Comparison of ENCODE assay signal across 22 mouse cellular contexts in genomic region chr1:38454921-38455320, GRCm38 (mm10).
A peak's percentile ranks its signal among the peaks of the same experiment; 100 is the strongest.
DNase-seq lines count a peak whose midpoint lies in the region; ATAC-seq and TF ChIP-seq lines count a peak whose summit lies in the region.
"Had no signal": no experiment of that assay in that cellular context is flagged by ENCODE, and none has a peak within 500 bp of the region (broad histone marks: within the 10 kb centered on the region; RNA-seq: fewer than 3 reads in every experiment).

No protein-coding gene starts in this region.

- TF ChIP-seq EP300 in MEL (IDR thresholded peaks at IDR 0.05; ENCODE audit: low read depth in 1 of 2, low read length in 2 of 2), result peak in 1 of 2 experiments; percentile 46; a peak in 1 of 4 replicates

- H3K79me2 ChIP-seq in MEL (ENCODE audit: control insufficient read depth, insufficient read depth, low read length, poor library complexity), result no peaks in the 10 kb centered on the region

- no peaks in the 10 kb centered on the region for H3K9me3 ChIP-seq in heart, embryonic 10.5 days
- H3K9me3 ChIP-seq in liver, embryonic 16.5 days (replicated peaks; ENCODE audit: control insufficient read depth, low read length), result no peaks in the 10 kb centered on the region
- H3K9me3 ChIP-seq in MEL (replicated peaks; ENCODE audit: insufficient read depth, low read length), result no peaks in the 10 kb centered on the region
- H3K9me3 ChIP-seq: embryonic facial prominence, embryonic 10.5 days; embryonic facial prominence, embryonic 12.5 days; forebrain, embryonic 13.5 days; forebrain, embryonic 15.5 days had no signal

- no peak for TF ChIP-seq POLR2A in MEL (IDR thresholded peaks at IDR 0.05; ENCODE audit: control insufficient read depth in 1 of 2, insufficient read depth in 1 of 2, low read depth in 1 of 2, low read length in 2 of 2, poor library complexity in 1 of 2)

- 0 out of 2 replicates have a peak, but pooled peaks have one; percentile 39 for ATAC-seq in liver, embryonic 16.5 days (ENCODE audit: low read depth)
- ATAC-seq in megakaryocyte-erythroid progenitor cell, adult 5-6 weeks (replicated peaks; ENCODE audit: low FRiP score, low TSS enrichment, poor library complexity, severe bottlenecking), result 0 out of 2 replicates have a peak, but pooled peaks have one; percentile 55
- ATAC-seq: activated CD4-positive, CD25-positive, alpha-beta regulatory T cell, adult 4 months; forebrain, embryonic 13.5 days; forebrain, embryonic 15.5 days; forebrain, postnatal 0 days; Patski had no signal

- peaks cover 43% of the 10 kb centered on the region for H3K4me1 ChIP-seq in heart, embryonic 10.5 days
- no peaks in the 10 kb centered on the region; the same call in 1 of the 2 replicates for H3K4me1 ChIP-seq in liver, embryonic 16.5 days (ENCODE audit: control insufficient read depth, low read depth, low read length)
- H3K4me1 ChIP-seq in MEL (ENCODE audit: control insufficient read depth in 1 of 2, insufficient read depth in 2 of 2, low read length in 2 of 2), result peaks cover 4 to 13% of the 10 kb centered on the region in 2 experiments; a peak in 3 of 4 replicates

- no peak overlapping the region for H3K4me3 ChIP-seq in heart, embryonic 10.5 days
- H3K4me3 ChIP-seq in liver, embryonic 16.5 days (ENCODE audit: low read depth, low read length), result no peak overlapping the region
- no peak overlapping the region for H3K4me3 ChIP-seq in MEL (ENCODE audit: control insufficient read depth in 1 of 2, insufficient read depth in 1 of 2, low read depth in 2 of 2, low read length in 2 of 2)
- H3K4me3 ChIP-seq: embryonic facial prominence, embryonic 10.5 days; embryonic facial prominence, embryonic 12.5 days; forebrain, embryonic 13.5 days; forebrain, embryonic 15.5 days had no signal

- H3K27ac ChIP-seq in heart, embryonic 10.5 days, result peak overlapping the region; percentile 59; the same call in 1 of the 2 replicates
- H3K27ac ChIP-seq in liver, embryonic 16.5 days (ENCODE audit: low read length), result no peak overlapping the region
- no peak overlapping the region for H3K27ac ChIP-seq in MEL (ENCODE audit: control insufficient read depth, low read depth, low read length)
- H3K27ac ChIP-seq: embryonic facial prominence, embryonic 10.5 days; embryonic facial prominence, embryonic 12.5 days; forebrain, embryonic 13.5 days; forebrain, embryonic 15.5 days had no signal

- DNase-seq in heart, embryonic 10.5 days (ENCODE audit: low spot score), result no peak
- DNase-seq in heart, adult 18-20 months, result no peak
- DNase-seq in liver (no peak), MEL (ENCODE audit: low read depth, low spot score) (no peak)
- DNase-seq in adrenal gland, postnatal 10 days, result no peak
- DNase-seq: adrenal gland, adult 2 months; adrenal gland, postnatal 14 days; adrenal gland, postnatal 36 days; cerebellum, adult 11-12 months; cerebellum, adult 2 months; cerebellum, adult 9-10 months; cerebellum, postnatal 10 days; cerebellum, postnatal 25 days; forebrain, postnatal 0 days had no signal

- WGBS in heart, embryonic 10.5 days, result 59% methylated on average over 8 of the region's 8 CpGs
- WGBS in liver, embryonic 16.5 days (ENCODE audit: insufficient replicate concordance), result 45% methylated on average over 8 of the region's 8 CpGs

- H3K4me2 ChIP-seq in liver, embryonic 16.5 days (ENCODE audit: low read depth, low read length), result no peak overlapping the region
- H3K4me2 ChIP-seq: embryonic facial prominence, embryonic 12.5 days; forebrain, embryonic 13.5 days; forebrain, embryonic 15.5 days had no signal

- TF ChIP-seq RAD21 in MEL (IDR thresholded peaks at IDR 0.05; ENCODE audit: low read depth, low read length), result no peak

- no peak for TF ChIP-seq CTCF in MEL (IDR thresholded peaks at IDR 0.05 in 2 of 3, conservative IDR thresholded peaks at IDR 0.05 in 1 of 3; ENCODE audit: control insufficient read depth in 1 of 3, insufficient read depth in 1 of 3, low read depth in 2 of 3, low read length in 3 of 3, poor library complexity in 1 of 3, severe bottlenecking in 1 of 3)

- no peak overlapping the region for H3K9ac ChIP-seq in liver, embryonic 16.5 days (ENCODE audit: low read depth, low read length)
- no peak overlapping the region for H3K9ac ChIP-seq in MEL (ENCODE audit: control insufficient read depth, low read depth, low read length, poor library complexity, severe bottlenecking)
- H3K9ac ChIP-seq: embryonic facial prominence, embryonic 12.5 days; forebrain, embryonic 13.5 days; forebrain, embryonic 15.5 days; forebrain, postnatal 0 days had no signal

- H3K36me3 ChIP-seq in heart, embryonic 10.5 days, result no peaks in the 10 kb centered on the region
- no peaks in the 10 kb centered on the region for H3K36me3 ChIP-seq in liver, embryonic 16.5 days (ENCODE audit: control insufficient read depth, insufficient read depth)
- peaks cover 0 to 14% of the 10 kb centered on the region in 2 experiments; a peak in 3 of 4 replicates for H3K36me3 ChIP-seq in MEL (ENCODE audit: control insufficient read depth in 1 of 2, insufficient read depth in 2 of 2, low read length in 2 of 2)
- H3K36me3 ChIP-seq: embryonic facial prominence, embryonic 10.5 days; embryonic facial prominence, embryonic 12.5 days; forebrain, embryonic 15.5 days had no signal

- no peaks in the 10 kb centered on the region for H3K27me3 ChIP-seq in heart, embryonic 10.5 days (ENCODE audit: insufficient read depth, poor library complexity, severe bottlenecking)
- H3K27me3 ChIP-seq in liver, embryonic 16.5 days (ENCODE audit: control insufficient read depth, insufficient read depth, low read depth, low read length), result no peaks in the 10 kb centered on the region
- H3K27me3 ChIP-seq in MEL (ENCODE audit: control insufficient read depth in 1 of 2, insufficient read depth in 2 of 2, low read length in 2 of 2), result no peaks in the 10 kb centered on the region
- H3K27me3 ChIP-seq: embryonic facial prominence, embryonic 12.5 days; forebrain, embryonic 13.5 days; forebrain, embryonic 15.5 days had no signal

TF ChIP-seq in MEL, 35 proteins besides CTCF, POLR2A, EP300 and RAD21:
- TF ChIP-seq ETS1 (IDR thresholded peaks at IDR 0.05; ENCODE audit: low read depth, low read length) (no peak), TCF12 (IDR thresholded peaks at IDR 0.05; ENCODE audit: low read depth, low read length) (peak; percentile 28; the same call in 1 of the 2 replicates), GATA1 (IDR thresholded peaks at IDR 0.05; ENCODE audit: low read depth, low read length) (peak; percentile 61; the same call in 1 of the 2 replicates), MYB (IDR thresholded peaks at IDR 0.05; ENCODE audit: low read depth, low read length) (no peak), CHD2 (IDR thresholded peaks at IDR 0.05; ENCODE audit: low read length) (no peak), USF1 (IDR thresholded peaks at IDR 0.05; ENCODE audit: low read depth, low read length) (no peak), RCOR1 (IDR thresholded peaks at IDR 0.05; ENCODE audit: low read depth, low read length) (peak; percentile 49; the same call in 1 of the 2 replicates)
TF ChIP-seq in MEL: peak in this region for 3.
